In the genomic region with DNA sequence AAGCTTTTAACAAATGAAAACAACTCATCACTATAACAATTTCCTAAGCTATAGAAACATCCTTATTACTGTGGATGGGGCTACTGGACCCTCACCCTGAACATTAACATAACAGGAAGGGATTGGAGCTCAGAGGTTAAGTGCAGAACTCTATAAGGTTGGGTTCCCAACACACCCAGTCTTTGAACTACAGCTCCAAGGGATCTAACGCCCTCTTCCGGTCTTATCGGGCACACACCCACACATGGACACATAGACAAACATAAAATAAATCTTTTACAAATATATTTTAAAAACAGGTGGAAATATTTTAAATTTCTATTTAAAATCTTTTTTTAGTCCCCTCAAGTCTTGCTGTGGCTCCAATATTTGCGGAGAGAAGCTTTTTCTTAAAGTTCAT, we compare ENCODE assay signal across 16 mouse cellular contexts. TPM values are rescaled to one million over a fixed set of nuclear protein-coding genes. Genes with fewer than 3 reads are reported as not detected.
DNase-seq lines count a peak whose midpoint lies in the region; ATAC-seq and TF ChIP-seq lines count a peak whose summit lies in the region.
"Had no signal": no experiment of that assay in that cellular context is flagged by ENCODE, and none has a peak within 500 bp of the region (broad histone marks: within the 10 kb centered on the region; RNA-seq: fewer than 3 reads in every experiment).

No protein-coding gene starts in this region.

- H3K4me2 ChIP-seq in heart, embryonic 15.5 days = no peak overlapping the region
- 0 out of 2 replicates have a peak overlapping the region, but pooled peaks have one; percentile 0 for H3K4me2 ChIP-seq in lung, embryonic 16.5 days (ENCODE audit: low read depth, low read length)
- peak overlapping the region; percentile 40 for H3K4me2 ChIP-seq in stomach, postnatal 0 days (replicated peaks; ENCODE audit: low read depth)
- H3K4me2 ChIP-seq: forebrain, embryonic 15.5 days; hindbrain, embryonic 13.5 days; liver, embryonic 13.5 days had no signal

- TF ChIP-seq CTCF in stomach, postnatal 0 days (IDR thresholded peaks at IDR 0.05; ENCODE audit: low read depth) = peak; percentile 54

- no peaks in the 10 kb centered on the region for H3K9me3 ChIP-seq in heart, embryonic 15.5 days (replicated peaks)
- H3K9me3 ChIP-seq in lung, embryonic 16.5 days (ENCODE audit: control insufficient read depth, low read length) = no peaks in the 10 kb centered on the region
- no peaks in the 10 kb centered on the region for H3K9me3 ChIP-seq in stomach, postnatal 0 days (ENCODE audit: control insufficient read depth, low read length)
- H3K9me3 ChIP-seq: forebrain, embryonic 15.5 days; hindbrain, embryonic 13.5 days; liver, embryonic 13.5 days had no signal

- H3K27ac ChIP-seq in heart, embryonic 15.5 days = 0 out of 2 replicates have a peak overlapping the region, but pooled peaks have one; percentile 27
- H3K27ac ChIP-seq in lung, embryonic 16.5 days (ENCODE audit: low read length) = peak overlapping the region; percentile 45; the same call in 1 of the 2 replicates
- no peak overlapping the region for H3K27ac ChIP-seq in stomach, postnatal 0 days (replicated peaks)
- H3K27ac ChIP-seq: forebrain, embryonic 15.5 days; hindbrain, embryonic 13.5 days; liver, embryonic 13.5 days had no signal

- no peaks in the 10 kb centered on the region for H3K27me3 ChIP-seq in heart, embryonic 15.5 days
- H3K27me3 ChIP-seq in lung, embryonic 16.5 days (ENCODE audit: control insufficient read depth, insufficient read depth, low read depth, low read length) = peaks cover 8% of the 10 kb centered on the region; the same call in 1 of the 2 replicates
- 0 out of 2 replicates have a peak, but pooled peaks cover 2% of the 10 kb centered on the region for H3K27me3 ChIP-seq in stomach, postnatal 0 days (ENCODE audit: control insufficient read depth, insufficient read depth, low read length)

- H3K4me3 ChIP-seq in heart, embryonic 15.5 days = no peak overlapping the region
- no peak overlapping the region for H3K4me3 ChIP-seq in lung, embryonic 16.5 days (ENCODE audit: low read length)
- H3K4me3 ChIP-seq in stomach, postnatal 0 days (ENCODE audit: low read depth, low read length) = no peak overlapping the region
- H3K4me3 ChIP-seq: forebrain, embryonic 15.5 days; hindbrain, embryonic 13.5 days; liver, embryonic 13.5 days had no signal

- intact Hi-C loops in heart, postnatal 10 days (cut with DNase I) = loop anchor here (5.0 kb wide), 1 partner anchor 54 kb away; no protein-coding TSS in a partner anchor

- ATAC-seq in heart, embryonic 15.5 days (replicated peaks; ENCODE audit: insufficient number of reproducible peaks, insufficient read depth, low FRiP score, low read depth) = no peak
- ATAC-seq in lung, embryonic 16.5 days (ENCODE audit: low read depth) = no peak
- no peak for ATAC-seq in stomach, postnatal 0 days (ENCODE audit: low FRiP score, low TSS enrichment)
- ATAC-seq: forebrain, embryonic 15.5 days had no signal

- peaks cover 22% of the 10 kb centered on the region for H3K4me1 ChIP-seq in heart, embryonic 15.5 days (replicated peaks)
- H3K4me1 ChIP-seq in lung, embryonic 16.5 days (replicated peaks; ENCODE audit: control insufficient read depth, insufficient read depth, low read length) = peaks cover 17% of the 10 kb centered on the region; the same call in 1 of the 2 replicates
- no peaks in the 10 kb centered on the region for H3K4me1 ChIP-seq in stomach, postnatal 0 days (replicated peaks; ENCODE audit: control insufficient read depth, insufficient read depth)
- H3K4me1 ChIP-seq: liver, embryonic 13.5 days had no signal

- 85% methylated on average over 4 of the region's 4 CpGs for WGBS in heart, embryonic 15.5 days
- 57% methylated on average over 4 of the region's 4 CpGs for WGBS in lung, embryonic 16.5 days
- WGBS in stomach, postnatal 0 days = 39% methylated on average over 4 of the region's 4 CpGs

- H3K36me3 ChIP-seq in heart, embryonic 15.5 days = no peaks in the 10 kb centered on the region
- no peaks in the 10 kb centered on the region for H3K36me3 ChIP-seq in lung, embryonic 16.5 days (ENCODE audit: control insufficient read depth, insufficient read depth, low read length)
- H3K36me3 ChIP-seq in stomach, postnatal 0 days (ENCODE audit: control insufficient read depth, insufficient read depth, low read length) = no peaks in the 10 kb centered on the region
- H3K36me3 ChIP-seq: forebrain, embryonic 15.5 days; hindbrain, embryonic 13.5 days; liver, embryonic 13.5 days had no signal

- DNase-seq in heart, postnatal 10 days = no peak
- DNase-seq in lung, adult 18-20 months = no peak
- DNase-seq in ZHBTc4 (ENCODE audit: low read depth, low spot score) = peak; percentile 68
- DNase-seq in stomach, postnatal 0 days (ENCODE audit: low spot score) = no peak
- DNase-seq in layer of hippocampus, adult 9-10 months (ENCODE audit: low spot score) = no peak
- DNase-seq: cerebellum, postnatal 10 days; kidney, adult 9 months; layer of hippocampus, postnatal 36 days; left cerebral cortex, postnatal 4 days; liver, embryonic 13.5 days; right cerebral cortex, postnatal 14 days; thymus, adult 18-20 months had no signal

- no peak overlapping the region for H3K9ac ChIP-seq in heart, embryonic 15.5 days
- no peak overlapping the region for H3K9ac ChIP-seq in lung, embryonic 16.5 days (ENCODE audit: low read length)
- no peak overlapping the region for H3K9ac ChIP-seq in stomach, postnatal 0 days (ENCODE audit: low read length)
- H3K9ac ChIP-seq: forebrain, embryonic 15.5 days; hindbrain, embryonic 13.5 days; liver, embryonic 13.5 days had no signal

- TF ChIP-seq EP300 in stomach, postnatal 0 days (optimal IDR thresholded peaks at IDR 0.05) = no peak

RNA-seq across cellular contexts. Expression of gene Tjp2, which starts 3.4 kb away (rescaled TPM):
- 21.9 and 24.4 TPM in 2 replicates for polyA plus RNA-seq in heart, embryonic 15.5 days (2015; fragmentation: Nextera tagmentation; extraction: Ambion mirVana)
- 10 to 100 TPM; 28.3 to 33.3 TPM for total RNA-seq in heart, postnatal 10 days (2021)
- 34.6 and 36.6 TPM in 2 replicates for polyA plus RNA-seq in lung, embryonic 16.5 days (2015; fragmentation: Nextera tagmentation; extraction: Ambion mirVana)
- polyA plus RNA-seq in stomach, postnatal 0 days (2015; fragmentation: Nextera tagmentation; extraction: Ambion mirVana) = 18.3 and 20.6 TPM in 2 replicates

RNA-seq across cellular contexts. Expression of gene Fxn, which starts 59.0 kb away (rescaled TPM):
- 60.4 and 64.6 TPM in 2 replicates for polyA plus RNA-seq in heart, embryonic 15.5 days (2015; fragmentation: Nextera tagmentation; extraction: Ambion mirVana)
- total RNA-seq in heart, postnatal 10 days (2021) = 10 to 100 TPM; 30.9 to 31.3 TPM
- 45.9 and 47.5 TPM in 2 replicates for polyA plus RNA-seq in lung, embryonic 16.5 days (2015; fragmentation: Nextera tagmentation; extraction: Ambion mirVana)
- 26.0 and 27.8 TPM in 2 replicates for polyA plus RNA-seq in stomach, postnatal 0 days (2015; fragmentation: Nextera tagmentation; extraction: Ambion mirVana)
